Mouse (Mus musculus): ENCODE data around the gene Mfap3. TPM values are rescaled to one million over a fixed set of nuclear protein-coding genes. Genes with fewer than 3 reads are reported as not detected.
A peak's percentile ranks its signal among the peaks of the same experiment; 100 is the strongest.

Gene Mfap3
- polyA plus RNA-seq (2015; fragmentation: Nextera tagmentation; extraction: Ambion mirVana), result 56.3 TPM in 2 replicates

DNA sequence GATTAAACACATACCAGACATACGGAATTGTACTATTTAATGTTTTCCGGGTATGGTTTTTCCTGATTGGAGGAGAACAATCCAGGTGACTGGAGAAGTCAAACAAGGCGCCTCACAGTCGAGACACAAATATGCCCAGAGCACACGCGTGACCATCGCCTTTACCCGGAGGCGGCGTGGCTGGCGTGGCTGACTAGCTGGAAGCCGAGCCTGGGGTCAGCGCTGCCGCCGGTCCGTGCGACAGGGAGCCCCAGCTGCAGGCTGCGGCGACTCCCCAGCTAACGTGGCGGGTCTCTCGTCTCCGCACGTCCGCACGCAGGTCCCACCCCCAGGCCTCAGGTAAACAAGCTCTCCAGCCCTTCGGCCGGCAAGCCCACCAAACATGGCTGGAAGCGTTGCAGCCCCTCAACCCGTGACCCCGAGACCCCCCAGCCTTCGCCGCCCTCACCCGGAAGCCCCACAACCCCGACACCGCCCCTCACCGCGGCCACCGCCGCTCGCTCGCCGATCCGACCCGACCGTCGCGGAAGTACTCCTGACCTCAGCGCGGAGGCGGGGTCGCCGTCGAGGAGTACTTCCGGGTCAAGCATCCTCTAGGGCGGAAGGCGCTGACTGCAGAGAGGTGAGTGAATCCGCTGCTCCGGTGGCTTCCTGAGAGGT is at the start of gene Mfap3, which contains the start of gene Fam114a2:
Gene Mfap3 (plus strand): TSS at position 574 of the 660 bp plus-strand sequence.
Gene Fam114a2 (minus strand): TSS at position 527 of the 660 bp plus-strand sequence.
- Histone ChIP-seq H3K9me3 (no peaks in the 10 kb centered on the region), H3K9ac (peak within 1 kb of the TSS; percentile 83), H3K27me3 (no peaks in the 10 kb centered on the region), H3K36me3 (peaks cover 39% of the 10 kb centered on the region), H3K4me3 (peak within 1 kb of the TSS; percentile 92), H3K4me1 (peaks cover 16% of the 10 kb centered on the region), H3K27ac (peak within 1 kb of the TSS; percentile 85), H3K4me2 (replicated peaks) (peak within 1 kb of the TSS; percentile 71)
- ATAC-seq (ENCODE audit: low FRiP score, low read depth), result peak; percentile 95
- WGBS, result under 1% methylated on average over 59 of the region's 59 CpGs

DNA sequence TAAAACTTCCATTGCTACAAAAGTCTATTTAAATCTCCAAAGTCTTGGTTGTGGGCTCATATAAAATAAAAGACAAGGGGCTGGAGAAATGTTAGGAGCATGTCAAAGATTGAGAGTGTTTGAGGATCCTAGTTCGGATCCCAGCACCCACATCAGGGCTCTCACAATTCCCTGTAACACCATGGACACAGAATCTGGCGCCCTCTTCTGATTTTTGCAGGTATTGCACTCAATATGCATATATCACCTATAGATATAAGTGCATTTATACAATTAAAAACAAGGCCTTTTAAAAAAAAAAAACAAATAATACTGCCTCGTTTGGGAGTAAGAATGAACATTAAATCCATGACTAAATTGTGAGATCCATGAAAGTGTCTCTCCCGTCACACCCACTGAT is 49.8 kb upstream of the Mfap3 start:
- no peak overlapping the region for H3K4me3 ChIP-seq
- no peak overlapping the region for H3K4me2 ChIP-seq (replicated peaks)
- no peak for ATAC-seq (ENCODE audit: low FRiP score, low read depth)
- H3K9me3 ChIP-seq, result no peaks in the 10 kb centered on the region; the same call in 1 of the 2 replicates
- H3K9ac ChIP-seq, result no peak overlapping the region
- no peaks in the 10 kb centered on the region for H3K27me3 ChIP-seq
- no peaks in the 10 kb centered on the region for H3K4me1 ChIP-seq
- no peaks in the 10 kb centered on the region for H3K36me3 ChIP-seq
- WGBS, result 75% methylated on average over 4 of the region's 4 CpGs
- no peak overlapping the region for H3K27ac ChIP-seq

DNA sequence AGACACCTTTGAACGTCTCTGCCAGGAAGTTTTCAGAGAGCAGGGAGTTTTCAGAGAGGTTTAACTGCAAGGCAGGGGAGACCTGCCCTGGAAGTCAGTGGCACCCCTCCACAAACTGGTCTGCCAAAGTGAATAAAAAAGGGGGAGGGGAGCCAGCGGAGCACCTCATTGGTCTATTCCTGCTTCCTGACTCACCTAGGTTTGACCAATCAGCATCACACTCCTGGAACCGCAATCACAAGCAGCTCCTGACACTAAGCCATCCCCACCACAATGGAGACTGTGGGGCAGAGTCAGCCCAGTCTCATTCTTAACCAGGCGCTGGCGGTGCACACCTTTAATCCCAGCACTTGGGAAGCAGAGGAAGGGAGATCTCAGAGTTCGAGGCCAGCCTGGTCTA is 48.4 kb upstream of the Mfap3 start:
- Histone ChIP-seq H3K9ac (no peak overlapping the region), H3K9me3 (no peaks in the 10 kb centered on the region; the same call in 1 of the 2 replicates), H3K27ac (no peak overlapping the region), H3K4me1 (no peaks in the 10 kb centered on the region), H3K36me3 (no peaks in the 10 kb centered on the region), H3K4me3 (no peak overlapping the region), H3K27me3 (no peaks in the 10 kb centered on the region), H3K4me2 (replicated peaks) (no peak overlapping the region)
- 44% methylated on average over 6 of the region's 6 CpGs for WGBS
- no peak for ATAC-seq (ENCODE audit: low FRiP score, low read depth)

DNA sequence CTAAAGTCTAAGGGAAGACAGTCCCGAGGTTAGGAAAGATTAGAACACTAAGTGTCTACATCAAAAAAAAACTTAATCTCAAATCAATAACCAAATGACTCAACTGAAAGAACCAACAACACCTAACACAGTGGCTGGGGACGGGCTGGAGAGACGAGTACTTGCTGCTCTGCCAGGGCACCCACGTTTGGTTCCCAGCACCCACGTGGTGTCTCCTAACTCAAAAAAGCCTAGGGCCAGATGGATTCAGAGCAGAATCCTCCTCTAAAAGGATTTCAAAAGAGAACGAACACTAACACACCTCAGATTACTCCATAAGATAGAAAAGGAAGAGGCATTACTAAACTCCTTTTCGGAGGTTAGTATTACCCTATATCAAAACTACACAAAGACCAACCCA is 47.5 kb upstream of the Mfap3 start:
- no peaks in the 10 kb centered on the region; the same call in 1 of the 2 replicates for H3K9me3 ChIP-seq
- no peak overlapping the region for H3K27ac ChIP-seq
- H3K4me2 ChIP-seq (replicated peaks), result no peak overlapping the region
- 83% methylated on average over 7 of the region's 7 CpGs for WGBS
- H3K4me1 ChIP-seq, result no peaks in the 10 kb centered on the region
- H3K27me3 ChIP-seq, result no peaks in the 10 kb centered on the region
- ATAC-seq (ENCODE audit: low FRiP score, low read depth), result no peak
- no peak overlapping the region for H3K4me3 ChIP-seq
- H3K36me3 ChIP-seq, result no peaks in the 10 kb centered on the region
- no peak overlapping the region for H3K9ac ChIP-seq

DNA sequence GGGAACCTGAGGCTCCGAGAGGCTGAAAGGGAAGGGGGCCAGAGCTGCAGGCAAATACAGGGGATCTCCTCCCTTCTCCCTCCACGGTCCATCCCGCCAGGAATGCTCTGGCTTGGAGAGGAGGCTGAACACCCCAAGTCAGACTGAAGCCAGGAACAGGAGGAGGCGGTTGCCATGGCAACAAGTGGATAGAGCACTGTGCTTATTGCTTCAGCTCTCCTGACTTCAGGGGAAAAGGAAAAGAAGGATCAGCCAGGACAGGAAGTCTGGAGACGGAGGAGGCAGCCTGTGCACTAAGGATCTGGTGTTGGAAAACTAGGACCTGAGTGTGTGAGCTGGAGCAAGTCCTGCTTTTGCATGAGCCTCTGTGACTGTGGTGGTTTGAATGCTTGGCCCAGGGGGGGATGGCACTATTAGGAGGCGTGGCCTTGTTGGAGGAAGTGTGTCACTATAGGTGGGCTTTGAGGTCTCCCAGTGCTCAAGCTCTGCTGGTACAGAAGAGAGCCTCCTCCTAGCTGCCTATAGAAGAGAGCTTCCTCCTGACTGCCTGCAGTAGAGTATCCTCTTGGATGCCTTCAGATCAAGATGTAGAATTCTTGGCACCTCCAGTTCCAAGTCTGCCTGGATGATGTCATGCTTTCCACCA is 44.0 kb upstream of the Mfap3 start:
- H3K27me3 ChIP-seq, result no peaks in the 10 kb centered on the region
- 58% methylated on average over 6 of the region's 6 CpGs for WGBS
- H3K27ac ChIP-seq, result no peak overlapping the region
- peak; percentile 54; the same call in 1 of the 2 replicates for ATAC-seq (ENCODE audit: low FRiP score, low read depth)
- H3K9ac ChIP-seq, result no peak overlapping the region
- H3K9me3 ChIP-seq, result no peaks in the 10 kb centered on the region
- no peaks in the 10 kb centered on the region for H3K36me3 ChIP-seq
- no peak overlapping the region for H3K4me3 ChIP-seq
- H3K4me1 ChIP-seq, result no peaks in the 10 kb centered on the region
- H3K4me2 ChIP-seq (replicated peaks), result no peak overlapping the region

DNA sequence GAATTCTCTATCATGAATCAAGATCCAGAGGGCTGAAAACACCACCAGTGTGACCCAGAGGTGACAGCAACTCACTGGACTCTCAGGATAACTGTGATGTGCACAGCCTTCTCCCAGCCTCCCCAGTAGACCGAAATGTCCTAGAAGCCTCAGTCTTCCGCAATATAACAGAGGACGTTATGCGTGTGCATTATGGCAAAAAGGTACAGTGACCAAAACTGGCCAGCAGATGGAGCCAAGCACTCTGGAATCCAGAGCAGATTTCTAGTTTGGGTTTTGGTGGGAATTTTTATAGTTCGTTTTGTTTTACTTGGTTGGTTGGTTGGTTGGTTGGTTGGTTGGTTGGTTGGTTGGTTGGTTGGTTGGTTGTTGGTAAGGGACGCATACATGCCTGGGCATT is 43.3 kb upstream of the Mfap3 start:
- Histone ChIP-seq H3K4me1 (no peaks in the 10 kb centered on the region), H3K4me2 (replicated peaks) (no peak overlapping the region), H3K9me3 (0 out of 2 replicates have a peak, but pooled peaks cover 4% of the 10 kb centered on the region), H3K27ac (no peak overlapping the region), H3K36me3 (peaks cover 4% of the 10 kb centered on the region; the same call in 1 of the 2 replicates), H3K27me3 (no peaks in the 10 kb centered on the region), H3K4me3 (no peak overlapping the region), H3K9ac (no peak overlapping the region)
- 46% methylated on average over 6 of the region's 6 CpGs for WGBS
- ATAC-seq (ENCODE audit: low FRiP score, low read depth), result no peak

DNA sequence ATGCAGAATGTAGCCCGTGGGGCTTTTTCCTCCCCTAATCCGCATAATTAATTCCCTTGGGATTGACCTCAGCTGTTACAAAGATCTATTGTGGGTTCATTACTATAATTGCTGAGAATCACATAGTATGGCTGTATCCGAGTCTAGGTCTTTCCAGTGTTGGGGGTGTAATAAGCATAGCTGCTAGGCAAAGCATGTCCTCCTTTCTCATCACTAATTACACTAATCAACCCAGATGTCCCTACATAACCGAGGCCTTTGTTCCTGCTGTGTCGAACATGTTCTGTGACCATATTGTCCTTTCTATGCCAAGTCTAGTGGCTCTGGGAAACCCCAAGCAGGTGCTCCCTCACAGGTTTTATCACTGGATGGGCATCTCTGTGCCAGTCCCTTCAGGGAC is 40.4 kb upstream of the Mfap3 start:
- 88% methylated on average over 5 of the region's 5 CpGs for WGBS
- Histone ChIP-seq H3K4me1 (no peaks in the 10 kb centered on the region), H3K27ac (no peak overlapping the region), H3K4me2 (replicated peaks) (no peak overlapping the region), H3K36me3 (peaks cover 30% of the 10 kb centered on the region), H3K4me3 (no peak overlapping the region), H3K27me3 (no peaks in the 10 kb centered on the region), H3K9me3 (0 out of 2 replicates have a peak, but pooled peaks cover 4% of the 10 kb centered on the region), H3K9ac (no peak overlapping the region)
- no peak for ATAC-seq (ENCODE audit: low FRiP score, low read depth)

DNA sequence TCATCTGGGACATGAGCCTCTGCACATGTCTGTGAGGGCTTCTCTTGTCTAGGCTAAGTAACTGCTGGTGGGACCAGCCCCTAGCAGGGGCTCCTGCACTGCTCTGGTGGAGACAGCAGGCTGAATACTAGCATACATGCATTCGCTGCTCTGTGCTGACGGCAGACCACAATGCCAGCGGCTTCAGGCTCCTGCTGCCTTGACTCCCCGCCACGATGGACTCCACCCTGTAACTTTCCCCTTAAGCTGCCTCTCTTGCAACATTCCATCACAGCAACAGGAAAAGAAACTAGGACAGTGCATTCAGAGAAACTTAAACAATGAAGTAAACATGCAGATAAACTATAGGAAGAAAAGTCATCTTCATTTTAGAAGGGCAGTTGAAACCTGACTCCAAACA is 30.0 kb upstream of the Mfap3 start:
- ATAC-seq (ENCODE audit: low FRiP score, low read depth), result no peak
- no peak overlapping the region for H3K4me3 ChIP-seq
- no peak overlapping the region for H3K27ac ChIP-seq
- no peak overlapping the region for H3K9ac ChIP-seq
- H3K27me3 ChIP-seq, result no peaks in the 10 kb centered on the region
- peaks cover 86% of the 10 kb centered on the region for H3K36me3 ChIP-seq
- no peaks in the 10 kb centered on the region for H3K4me1 ChIP-seq
- no peaks in the 10 kb centered on the region for H3K9me3 ChIP-seq
- no peak overlapping the region for H3K4me2 ChIP-seq (replicated peaks)
- WGBS, result 73% methylated on average over 5 of the region's 5 CpGs

DNA sequence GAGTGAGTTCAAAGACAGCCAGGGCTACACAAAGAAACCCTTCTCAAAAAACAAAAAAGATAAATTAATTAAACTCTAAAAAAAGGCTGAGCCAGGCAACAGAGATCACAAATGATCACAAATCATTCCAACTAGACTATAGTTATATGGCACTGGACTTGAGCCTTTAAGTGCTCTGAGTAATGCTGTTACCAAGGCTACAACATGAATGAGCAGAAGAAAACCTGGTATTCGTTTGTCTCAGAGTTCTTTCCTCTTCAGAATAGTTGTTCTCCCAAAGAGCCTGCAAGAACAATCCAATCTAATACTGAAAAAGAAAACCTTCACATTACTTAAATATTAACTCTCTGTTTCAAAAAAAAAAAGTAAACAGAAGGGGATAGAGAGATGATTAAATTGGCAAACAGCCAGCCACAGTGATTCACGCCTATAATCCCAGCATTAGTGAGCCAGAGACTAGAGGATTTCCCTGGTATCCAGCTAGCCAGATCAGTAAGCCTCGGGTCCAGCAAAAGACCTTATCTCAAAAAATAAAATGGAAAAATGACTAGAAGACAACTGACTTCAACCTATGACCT is 21.9 kb upstream of the Mfap3 start:
- ATAC-seq (ENCODE audit: low FRiP score, low read depth), result no peak
- no peaks in the 10 kb centered on the region for H3K9me3 ChIP-seq
- no peak overlapping the region for H3K27ac ChIP-seq
- H3K4me2 ChIP-seq (replicated peaks), result no peak overlapping the region
- H3K4me3 ChIP-seq, result no peak overlapping the region
- H3K27me3 ChIP-seq, result no peaks in the 10 kb centered on the region
- 60% methylated on average over 3 of the region's 3 CpGs for WGBS
- peaks cover 93% of the 10 kb centered on the region for H3K36me3 ChIP-seq
- H3K9ac ChIP-seq, result no peak overlapping the region
- no peaks in the 10 kb centered on the region for H3K4me1 ChIP-seq

DNA sequence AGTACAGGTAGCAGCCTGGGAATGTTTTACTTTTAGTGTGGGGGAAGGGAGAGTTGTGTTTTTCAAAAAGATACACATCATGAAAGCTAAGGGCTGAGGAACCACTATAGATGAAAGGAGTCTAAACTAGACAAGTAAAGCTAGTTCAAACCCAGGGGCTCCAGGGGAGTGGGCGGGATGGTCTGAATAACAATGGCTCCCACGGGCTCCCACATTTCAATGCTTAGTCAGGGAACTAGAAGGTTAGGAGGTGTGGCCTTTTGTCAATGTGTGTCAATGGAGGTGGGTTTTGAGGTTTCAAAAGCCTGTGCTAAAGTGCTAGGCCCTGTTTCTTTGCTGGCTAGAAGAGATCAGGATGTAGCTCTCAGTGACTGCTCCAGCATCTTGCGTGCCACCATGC is 20.8 kb upstream of the Mfap3 start:
- H3K4me2 ChIP-seq (replicated peaks), result no peak overlapping the region
- peaks cover 90% of the 10 kb centered on the region for H3K36me3 ChIP-seq
- H3K4me3 ChIP-seq, result no peak overlapping the region
- no peaks in the 10 kb centered on the region for H3K4me1 ChIP-seq
- H3K27me3 ChIP-seq, result no peaks in the 10 kb centered on the region
- H3K9me3 ChIP-seq, result no peaks in the 10 kb centered on the region
- 87% methylated on average over 3 of the region's 3 CpGs for WGBS
- no peak overlapping the region for H3K27ac ChIP-seq
- H3K9ac ChIP-seq, result no peak overlapping the region
- no peak for ATAC-seq (ENCODE audit: low FRiP score, low read depth)

DNA sequence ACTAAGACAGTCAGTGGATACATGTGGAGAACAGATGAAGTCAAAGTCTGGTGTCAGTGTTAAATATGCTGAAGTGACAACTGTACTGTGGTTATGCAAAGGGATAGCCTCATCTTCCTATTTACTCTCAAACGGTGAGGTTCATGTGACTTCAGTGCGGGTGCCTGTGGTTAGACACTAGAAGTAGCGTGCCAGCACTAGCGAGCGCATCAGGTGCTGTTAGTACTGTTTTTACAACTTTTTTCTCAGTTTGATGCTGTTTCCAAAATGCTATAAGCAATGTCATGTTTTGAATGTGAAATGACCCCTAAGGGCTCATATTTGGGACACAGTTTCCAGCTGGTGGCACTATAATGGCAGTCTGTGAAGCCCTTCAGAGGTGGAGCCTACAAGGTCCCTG is 20.2 kb upstream of the Mfap3 start:
- Histone ChIP-seq H3K4me3 (no peak overlapping the region), H3K9me3 (no peaks in the 10 kb centered on the region), H3K36me3 (peaks cover 90% of the 10 kb centered on the region), H3K4me2 (replicated peaks) (no peak overlapping the region), H3K4me1 (no peaks in the 10 kb centered on the region), H3K27me3 (no peaks in the 10 kb centered on the region), H3K9ac (no peak overlapping the region), H3K27ac (no peak overlapping the region)
- 93% methylated on average over 5 of the region's 5 CpGs for WGBS
- ATAC-seq (ENCODE audit: low FRiP score, low read depth), result no peak

DNA sequence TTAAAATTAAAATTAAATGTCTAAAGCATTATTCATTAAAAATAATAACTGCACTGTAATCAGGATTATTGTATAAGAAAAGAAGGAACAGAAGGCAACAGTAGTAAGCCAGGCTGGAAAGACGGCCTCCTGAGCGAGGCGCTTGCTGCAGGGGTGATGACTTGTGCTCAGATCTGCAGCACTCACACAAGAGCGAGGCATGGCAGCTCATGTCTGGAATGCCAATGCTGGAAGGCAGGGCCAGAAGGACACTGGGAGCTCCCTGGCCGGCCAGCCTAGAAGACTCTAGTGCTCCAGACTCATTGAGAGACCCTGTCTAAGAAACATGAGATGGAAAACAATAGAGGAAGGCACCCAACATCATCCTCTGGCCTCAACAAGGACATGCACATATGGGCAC is 15.3 kb upstream of the Mfap3 start:
- Histone ChIP-seq H3K4me2 (replicated peaks) (no peak overlapping the region), H3K9me3 (no peaks in the 10 kb centered on the region), H3K36me3 (peaks cover 88% of the 10 kb centered on the region), H3K4me1 (no peaks in the 10 kb centered on the region), H3K9ac (no peak overlapping the region), H3K4me3 (no peak overlapping the region), H3K27me3 (no peaks in the 10 kb centered on the region), H3K27ac (no peak overlapping the region)
- 93% methylated on average over 5 of the region's 5 CpGs for WGBS
- no peak for ATAC-seq (ENCODE audit: low FRiP score, low read depth)
